Mouse (Mus musculus): Measurements from ENCODE around the gene Rab35. TPM values are rescaled to one million over a fixed set of nuclear protein-coding genes. Genes with fewer than 3 reads are reported as not detected.
A peak's percentile ranks its signal among the peaks of the same experiment; 100 is the strongest.

Gene Rab35
- polyA plus RNA-seq, 1 experiment from 2014 or later = 7.0 TPM

- H3K27ac ChIP-seq (ENCODE audit: low read length) = no peak overlapping the region
- 0 out of 2 replicates have a peak, but pooled peaks cover 2% of the 10 kb centered on the region for H3K36me3 ChIP-seq (ENCODE audit: control insufficient read depth, insufficient read depth, low read length)
- H3K27me3 ChIP-seq (ENCODE audit: control insufficient read depth, insufficient read depth, low read depth, low read length) = no peaks in the 10 kb centered on the region
- peaks cover 24% of the 10 kb centered on the region for H3K4me1 ChIP-seq (replicated peaks; ENCODE audit: control insufficient read depth, insufficient read depth, low read length)
- H3K4me3 ChIP-seq (ENCODE audit: low read length) = peak overlapping the region; percentile 87
- H3K9ac ChIP-seq (ENCODE audit: low read length) = peak overlapping the region; percentile 8; the same call in 1 of the 2 replicates
- no peaks in the 10 kb centered on the region for H3K9me3 ChIP-seq (ENCODE audit: control insufficient read depth, low read length)
- no peak for ATAC-seq (ENCODE audit: low read depth)
- WGBS = 36% methylated on average over 4 of the region's 4 CpGs
- peak overlapping the region; percentile 61 for H3K4me2 ChIP-seq (ENCODE audit: low read depth, low read length)
Observed at GRCm38 (mm10) chr5:115633060-115633459, 1.4 kb downstream of the Rab35 start.

GRCm38 (mm10) chr5:115634046-115634445, 2.3 kb downstream of the Rab35 start:
- Histone ChIP-seq H3K27ac (ENCODE audit: low read length) (no peak overlapping the region), H3K27me3 (ENCODE audit: control insufficient read depth, insufficient read depth, low read depth, low read length) (no peaks in the 10 kb centered on the region), H3K4me1 (replicated peaks; ENCODE audit: control insufficient read depth, insufficient read depth, low read length) (peaks cover 24% of the 10 kb centered on the region), H3K4me2 (ENCODE audit: low read depth, low read length) (no peak overlapping the region), H3K4me3 (ENCODE audit: low read length) (no peak overlapping the region), H3K9me3 (ENCODE audit: control insufficient read depth, low read length) (no peaks in the 10 kb centered on the region), H3K9ac (ENCODE audit: low read length) (no peak overlapping the region), H3K36me3 (ENCODE audit: control insufficient read depth, insufficient read depth, low read length) (peaks cover 8% of the 10 kb centered on the region)
- 87% methylated on average over 8 of the region's 8 CpGs for WGBS
- ATAC-seq (ENCODE audit: low read depth) = no peak

GRCm38 (mm10) chr5:115635536-115635935, 3.8 kb downstream of the Rab35 start:
- Histone ChIP-seq H3K27me3 (ENCODE audit: control insufficient read depth, insufficient read depth, low read depth, low read length) (no peaks in the 10 kb centered on the region), H3K4me2 (ENCODE audit: low read depth, low read length) (no peak overlapping the region), H3K36me3 (ENCODE audit: control insufficient read depth, insufficient read depth, low read length) (peaks cover 20% of the 10 kb centered on the region), H3K9me3 (ENCODE audit: control insufficient read depth, low read length) (no peaks in the 10 kb centered on the region), H3K4me3 (ENCODE audit: low read length) (no peak overlapping the region), H3K4me1 (replicated peaks; ENCODE audit: control insufficient read depth, insufficient read depth, low read length) (peaks cover 23% of the 10 kb centered on the region), H3K27ac (ENCODE audit: low read length) (no peak overlapping the region), H3K9ac (ENCODE audit: low read length) (no peak overlapping the region)
- no peak for ATAC-seq (ENCODE audit: low read depth)
- 54% methylated on average over 6 of the region's 6 CpGs for WGBS

- ATAC-seq (ENCODE audit: low read depth) = peak; percentile 32; the same call in 1 of the 2 replicates
- H3K4me2 ChIP-seq (ENCODE audit: low read depth, low read length) = no peak overlapping the region
- no peak overlapping the region for H3K4me3 ChIP-seq (ENCODE audit: low read length)
- no peaks in the 10 kb centered on the region for H3K9me3 ChIP-seq (ENCODE audit: control insufficient read depth, low read length)
- no peaks in the 10 kb centered on the region for H3K27me3 ChIP-seq (ENCODE audit: control insufficient read depth, insufficient read depth, low read depth, low read length)
- no peak overlapping the region for H3K27ac ChIP-seq (ENCODE audit: low read length)
- H3K36me3 ChIP-seq (ENCODE audit: control insufficient read depth, insufficient read depth, low read length) = peaks cover 35% of the 10 kb centered on the region
- no peak overlapping the region for H3K9ac ChIP-seq (ENCODE audit: low read length)
- WGBS = 71% methylated on average over 9 of the region's 9 CpGs
- no peaks in the 10 kb centered on the region for H3K4me1 ChIP-seq (replicated peaks; ENCODE audit: control insufficient read depth, insufficient read depth, low read length)
Observed at GRCm38 (mm10) chr5:115644192-115644591, 12.5 kb downstream of the Rab35 start.

- WGBS = 57% methylated on average over 3 of the region's 3 CpGs
- H3K27me3 ChIP-seq (ENCODE audit: control insufficient read depth, insufficient read depth, low read depth, low read length) = no peaks in the 10 kb centered on the region
- no peaks in the 10 kb centered on the region for H3K9me3 ChIP-seq (ENCODE audit: control insufficient read depth, low read length)
- no peak overlapping the region for H3K4me2 ChIP-seq (ENCODE audit: low read depth, low read length)
- ATAC-seq (ENCODE audit: low read depth) = no peak
- no peak overlapping the region for H3K27ac ChIP-seq (ENCODE audit: low read length)
- H3K4me3 ChIP-seq (ENCODE audit: low read length) = no peak overlapping the region
- H3K9ac ChIP-seq (ENCODE audit: low read length) = no peak overlapping the region
- H3K36me3 ChIP-seq (ENCODE audit: control insufficient read depth, insufficient read depth, low read length) = peaks cover 20% of the 10 kb centered on the region
- H3K4me1 ChIP-seq (replicated peaks; ENCODE audit: control insufficient read depth, insufficient read depth, low read length) = peaks cover 7% of the 10 kb centered on the region
Observed at GRCm38 (mm10) chr5:115648876-115649275, 17.2 kb downstream of the Rab35 start.

GRCm38 (mm10) chr5:115649699-115650098, 18.0 kb downstream of the Rab35 start:
- no peak overlapping the region for H3K9ac ChIP-seq (ENCODE audit: low read length)
- peaks cover 7% of the 10 kb centered on the region for H3K4me1 ChIP-seq (replicated peaks; ENCODE audit: control insufficient read depth, insufficient read depth, low read length)
- WGBS = 86% methylated on average over 8 of the region's 8 CpGs
- H3K9me3 ChIP-seq (ENCODE audit: control insufficient read depth, low read length) = no peaks in the 10 kb centered on the region
- H3K27me3 ChIP-seq (ENCODE audit: control insufficient read depth, insufficient read depth, low read depth, low read length) = no peaks in the 10 kb centered on the region
- no peak overlapping the region for H3K27ac ChIP-seq (ENCODE audit: low read length)
- peaks cover 17% of the 10 kb centered on the region for H3K36me3 ChIP-seq (ENCODE audit: control insufficient read depth, insufficient read depth, low read length)
- H3K4me2 ChIP-seq (ENCODE audit: low read depth, low read length) = no peak overlapping the region
- no peak overlapping the region for H3K4me3 ChIP-seq (ENCODE audit: low read length)
- ATAC-seq (ENCODE audit: low read depth) = no peak

- Histone ChIP-seq H3K27ac (ENCODE audit: low read length) (no peak overlapping the region), H3K27me3 (ENCODE audit: control insufficient read depth, insufficient read depth, low read depth, low read length) (no peaks in the 10 kb centered on the region), H3K9ac (ENCODE audit: low read length) (no peak overlapping the region), H3K4me3 (ENCODE audit: low read length) (no peak overlapping the region), H3K4me2 (ENCODE audit: low read depth, low read length) (no peak overlapping the region), H3K4me1 (replicated peaks; ENCODE audit: control insufficient read depth, insufficient read depth, low read length) (peaks cover 7% of the 10 kb centered on the region), H3K9me3 (ENCODE audit: control insufficient read depth, low read length) (no peaks in the 10 kb centered on the region), H3K36me3 (ENCODE audit: control insufficient read depth, insufficient read depth, low read length) (peaks cover 11% of the 10 kb centered on the region)
- no peak for ATAC-seq (ENCODE audit: low read depth)
- WGBS = 86% methylated on average over 10 of the region's 10 CpGs
Observed at GRCm38 (mm10) chr5:115650885-115651284, 19.2 kb downstream of the Rab35 start.

GRCm38 (mm10) chr5:115651821-115652220, 20.1 kb downstream of the Rab35 start:
- Histone ChIP-seq H3K27me3 (ENCODE audit: control insufficient read depth, insufficient read depth, low read depth, low read length) (no peaks in the 10 kb centered on the region), H3K36me3 (ENCODE audit: control insufficient read depth, insufficient read depth, low read length) (peaks cover 6% of the 10 kb centered on the region), H3K4me1 (replicated peaks; ENCODE audit: control insufficient read depth, insufficient read depth, low read length) (peaks cover 7% of the 10 kb centered on the region), H3K4me3 (ENCODE audit: low read length) (no peak overlapping the region), H3K9me3 (ENCODE audit: control insufficient read depth, low read length) (no peaks in the 10 kb centered on the region), H3K4me2 (ENCODE audit: low read depth, low read length) (peak overlapping the region; percentile 71), H3K27ac (ENCODE audit: low read length) (no peak overlapping the region), H3K9ac (ENCODE audit: low read length) (peak overlapping the region; percentile 70; the same call in 1 of the 2 replicates)
- WGBS = 87% methylated on average over 10 of the region's 10 CpGs
- no peak for ATAC-seq (ENCODE audit: low read depth)

GRCm38 (mm10) chr5:115652681-115653575, 21.2 kb downstream of the Rab35 start:
- Histone ChIP-seq H3K4me1 (replicated peaks; ENCODE audit: control insufficient read depth, insufficient read depth, low read length) (peaks cover 7% of the 10 kb centered on the region), H3K4me2 (ENCODE audit: low read depth, low read length) (peak overlapping the region; percentile 71), H3K4me3 (ENCODE audit: low read length) (peak overlapping the region; percentile 54), H3K9ac (ENCODE audit: low read length) (peak overlapping the region; percentile 70), H3K27ac (ENCODE audit: low read length) (peak overlapping the region; percentile 83), H3K9me3 (ENCODE audit: control insufficient read depth, low read length) (no peaks in the 10 kb centered on the region), H3K36me3 (ENCODE audit: control insufficient read depth, insufficient read depth, low read length) (peaks cover under 1% of the 10 kb centered on the region; the same call in 1 of the 2 replicates), H3K27me3 (ENCODE audit: control insufficient read depth, insufficient read depth, low read depth, low read length) (no peaks in the 10 kb centered on the region)
- 2% methylated on average over 35 of the region's 35 CpGs for WGBS
- ATAC-seq (ENCODE audit: low read depth) = peak; percentile 100

Data from lung, embryonic 16.5 days (tissue).